Mouse (Mus musculus) fat pad, adult 2 months (tissue): Measurements from ENCODE around the gene 0610040J01Rik.
"Not testable (repeated sequence)": the region's sequence is repeated elsewhere in the genome, so short reads cannot be mapped to it uniquely, and the experiment has no call there.

Experiments used
- DNase-seq: peaks from one replicate; pipeline ENCODE4 v3.0.0-alpha.2; 2011; ENCODE audit warnings: low read depth, low spot score; ENCODE audit errors: extremely low read depth

0610040J01Rik gene

DNA sequence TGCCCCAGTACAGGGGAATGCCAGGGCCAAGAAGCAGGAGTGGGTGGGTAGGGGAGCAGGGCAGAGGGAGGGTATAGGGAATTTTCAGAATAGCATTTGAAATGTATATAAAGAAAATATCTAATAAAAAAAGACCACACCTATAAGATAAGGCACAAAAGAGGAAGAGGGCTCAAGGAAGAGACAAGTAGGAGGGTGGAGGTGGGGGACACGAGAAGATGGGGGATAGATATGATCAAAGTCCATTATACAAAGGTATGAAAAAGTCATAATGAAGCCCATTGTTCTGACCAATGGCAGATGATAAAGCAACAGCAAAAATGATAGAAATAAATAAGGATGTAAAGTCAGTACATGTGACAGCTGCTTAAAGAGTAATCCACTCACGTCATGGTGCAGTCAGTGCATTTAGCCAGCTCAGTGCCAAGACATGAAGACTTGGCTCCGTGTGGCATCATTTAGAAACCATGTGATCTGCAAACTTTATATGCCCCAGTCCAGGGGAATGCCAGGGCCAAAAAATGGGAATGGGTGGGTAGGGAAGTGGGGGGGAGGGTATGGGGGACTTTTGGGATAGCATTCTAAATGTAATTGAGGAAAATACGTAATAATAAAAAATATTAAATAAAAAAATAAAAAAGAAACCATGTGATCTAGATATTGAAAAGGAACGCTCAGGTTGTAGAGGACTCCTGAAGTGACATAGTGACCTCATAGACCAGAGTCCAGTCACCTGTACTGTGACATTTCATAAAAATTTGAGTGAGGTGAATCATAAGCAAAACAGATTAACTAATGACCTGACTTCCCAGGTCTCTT is 85.0 kb downstream of the 0610040J01Rik start:
- not testable (repeated sequence) for DNase-seq

DNA sequence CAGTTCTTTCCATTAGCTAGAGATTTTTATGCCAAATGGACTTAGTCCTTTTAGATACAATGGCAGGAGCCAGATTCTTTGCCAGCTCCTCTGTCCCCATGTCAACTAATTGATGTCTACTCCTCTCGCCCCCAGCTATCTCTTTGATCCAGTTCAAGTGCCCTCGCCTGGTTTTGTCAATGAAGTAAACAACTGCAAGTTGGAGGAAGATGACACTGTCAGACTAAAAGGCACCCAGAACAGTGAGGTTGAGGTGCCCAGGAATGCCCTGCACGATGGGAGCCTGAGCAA is 85.6 kb downstream of the 0610040J01Rik start:
- DNase-seq = no peak

DNA sequence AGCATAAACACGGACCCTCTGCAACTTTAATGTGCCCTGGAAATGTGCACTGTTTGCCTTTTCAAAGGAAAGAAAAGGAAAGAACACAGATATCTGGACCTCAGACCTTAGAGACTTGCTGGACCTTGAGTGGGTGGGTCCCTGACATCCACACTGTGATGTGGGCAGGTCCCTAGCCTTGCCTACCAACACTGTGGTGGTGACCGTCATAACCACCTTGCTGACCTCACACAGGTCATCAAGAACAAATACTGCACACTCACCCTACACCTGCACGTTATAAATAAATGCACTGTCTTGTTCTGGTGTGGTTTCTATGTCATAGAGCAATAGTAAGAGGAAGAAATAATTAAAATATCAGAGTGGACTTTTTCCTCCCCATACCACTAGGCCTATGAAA is 91.2 kb downstream of the 0610040J01Rik start:
- no peak for DNase-seq

DNA sequence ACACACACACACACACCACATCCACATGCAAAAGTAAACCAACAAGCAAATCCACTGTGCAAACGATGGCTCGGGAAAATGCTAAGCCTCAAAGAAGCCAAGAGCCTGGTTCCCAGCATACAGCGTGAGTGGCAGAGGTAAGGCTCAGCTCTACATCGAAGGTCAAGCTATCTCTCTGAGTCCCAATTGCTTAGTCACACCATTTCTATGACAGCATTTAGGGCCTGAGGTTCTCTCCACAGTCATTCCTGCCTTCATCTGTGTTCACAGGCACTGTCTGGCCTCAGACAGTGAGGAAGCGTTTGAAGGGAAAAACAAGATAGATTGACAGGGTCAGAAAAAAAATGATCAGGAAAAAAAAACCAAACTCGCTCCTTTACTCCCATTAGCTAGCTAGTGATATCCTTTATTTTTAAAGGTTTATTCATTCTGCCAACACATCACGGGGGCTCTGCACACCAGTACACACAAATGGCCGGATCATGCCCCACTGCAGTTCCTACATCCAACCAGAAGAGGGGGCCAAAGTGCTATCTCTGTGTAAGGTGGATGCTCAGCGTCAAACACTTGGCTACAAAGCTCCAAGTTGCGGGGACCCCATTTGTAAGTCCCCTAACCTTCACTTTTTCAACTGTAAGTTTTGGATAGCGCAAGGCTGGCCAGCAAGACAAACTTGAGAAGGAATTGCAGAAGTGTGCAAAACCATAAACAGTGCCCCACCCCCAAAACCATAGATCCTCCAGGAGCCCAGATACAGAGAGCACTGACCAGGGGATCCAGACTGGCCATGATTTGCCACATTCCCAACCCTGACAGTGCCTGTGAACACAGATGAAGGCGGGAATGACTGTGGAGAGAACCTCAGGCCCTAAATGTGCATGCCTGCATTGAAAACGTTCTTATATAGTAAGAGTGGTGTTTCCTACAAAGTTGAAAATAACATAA is 94.3 kb downstream of the 0610040J01Rik start:
- DNase-seq = no peak

DNA sequence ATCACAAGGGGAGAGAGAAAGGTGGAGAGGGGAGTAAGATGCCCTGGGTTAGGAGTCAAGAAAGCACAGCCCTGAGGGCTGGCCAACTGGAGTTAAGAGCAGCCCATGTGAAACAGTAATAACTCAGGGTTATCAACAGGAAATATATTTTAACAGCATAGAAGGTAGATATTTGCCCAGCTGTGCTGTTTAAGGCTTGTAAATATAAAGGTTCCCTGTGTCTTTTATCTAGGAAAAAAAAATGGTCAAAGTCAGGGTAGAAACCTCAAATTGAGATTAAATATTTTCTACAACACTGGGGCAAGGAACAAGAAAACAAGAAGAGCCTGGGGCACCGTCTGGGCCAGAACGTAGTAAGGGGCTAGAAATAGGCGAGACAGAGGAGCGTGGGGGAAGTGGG is 95.3 kb downstream of the 0610040J01Rik start:
- no peak for DNase-seq

DNA sequence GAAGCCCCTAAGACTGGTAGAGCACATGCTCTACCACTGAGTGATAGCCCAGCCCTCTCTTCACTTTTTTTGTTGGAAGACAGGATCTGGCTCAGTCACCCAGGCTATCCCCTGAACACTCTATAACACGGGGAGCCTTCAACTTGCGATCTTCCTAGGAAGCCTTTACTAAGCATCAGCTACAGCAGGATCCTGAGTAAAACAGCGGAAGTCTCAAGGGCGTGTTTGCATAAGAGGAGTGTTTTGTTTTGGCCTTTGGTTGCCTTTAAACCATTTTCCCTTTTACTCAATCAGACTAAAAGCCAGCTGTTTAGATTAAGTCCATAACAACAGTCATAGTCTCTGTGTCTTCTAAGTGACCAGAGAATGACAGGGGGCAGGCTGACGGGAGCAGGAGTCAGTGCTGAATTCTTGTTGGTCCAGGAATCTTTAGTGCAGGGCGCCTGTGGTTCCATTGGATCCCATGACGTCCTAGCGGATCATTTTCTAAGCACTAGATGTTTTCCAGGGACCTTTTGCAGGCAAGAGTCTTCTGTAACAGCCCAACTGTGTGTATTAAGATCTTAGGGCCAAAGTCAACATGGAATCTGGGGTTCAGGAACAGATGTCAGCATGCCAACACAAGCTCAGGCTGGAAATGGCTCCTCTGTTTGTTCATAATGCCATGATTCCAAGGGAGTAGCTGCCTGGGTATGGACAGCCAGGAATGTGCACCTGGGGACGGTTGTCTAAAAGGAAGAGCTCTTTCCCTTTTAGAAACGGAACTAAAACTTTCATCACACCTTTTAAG is 98.2 kb downstream of the 0610040J01Rik start:
- DNase-seq = no peak

DNA sequence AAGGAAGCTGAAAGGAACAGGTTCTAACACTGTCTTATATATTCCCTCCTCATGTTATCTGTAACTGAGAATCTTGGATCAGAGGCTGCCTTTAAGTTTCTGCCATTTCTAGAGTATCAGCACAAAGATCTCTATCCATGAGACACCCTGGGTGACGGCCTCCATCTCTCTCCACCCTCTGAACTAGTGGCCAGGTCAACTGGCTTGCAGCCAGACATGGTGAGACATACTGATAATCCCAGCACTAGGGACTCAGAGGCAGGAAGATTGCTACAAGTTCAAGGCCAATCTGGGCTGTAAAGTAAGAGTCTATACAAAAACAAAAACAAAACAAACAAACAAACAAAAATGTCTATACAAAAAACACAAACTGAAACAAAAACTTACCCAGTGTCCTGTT is 102.7 kb downstream of the 0610040J01Rik start:
- DNase-seq = no peak

DNA sequence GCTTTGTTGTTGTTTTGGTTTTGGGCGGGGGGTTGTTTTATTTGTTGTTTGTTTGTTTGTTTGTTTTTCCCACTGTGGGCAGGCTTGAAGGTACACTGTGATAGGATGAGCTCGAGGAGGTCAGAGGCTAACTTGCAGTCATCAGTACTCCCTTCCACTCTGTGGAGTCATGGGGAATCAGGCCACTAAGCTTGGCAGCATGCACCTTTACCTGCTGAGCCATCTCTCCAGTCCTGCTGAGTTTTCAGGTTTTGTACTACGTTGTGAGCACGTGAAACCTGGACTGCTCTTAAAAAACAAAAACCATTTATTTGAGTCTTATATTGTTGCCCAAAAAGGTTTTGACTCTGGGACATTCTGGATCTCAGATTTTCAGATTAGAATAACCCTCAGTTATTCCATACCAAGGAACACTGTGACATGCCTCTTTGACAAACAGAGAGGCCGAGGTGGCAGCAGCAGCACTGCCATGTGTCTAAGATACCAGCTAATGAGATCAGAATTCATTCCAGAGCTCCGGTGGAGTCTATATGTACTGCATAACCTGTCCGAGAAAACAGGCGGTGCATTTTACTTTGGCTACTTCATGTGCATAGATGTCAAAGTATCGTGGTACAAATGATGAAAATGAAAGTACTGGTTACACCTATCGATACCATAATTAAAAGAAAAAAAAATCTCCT is 104.4 kb downstream of the 0610040J01Rik start:
- DNase-seq = no peak

DNA sequence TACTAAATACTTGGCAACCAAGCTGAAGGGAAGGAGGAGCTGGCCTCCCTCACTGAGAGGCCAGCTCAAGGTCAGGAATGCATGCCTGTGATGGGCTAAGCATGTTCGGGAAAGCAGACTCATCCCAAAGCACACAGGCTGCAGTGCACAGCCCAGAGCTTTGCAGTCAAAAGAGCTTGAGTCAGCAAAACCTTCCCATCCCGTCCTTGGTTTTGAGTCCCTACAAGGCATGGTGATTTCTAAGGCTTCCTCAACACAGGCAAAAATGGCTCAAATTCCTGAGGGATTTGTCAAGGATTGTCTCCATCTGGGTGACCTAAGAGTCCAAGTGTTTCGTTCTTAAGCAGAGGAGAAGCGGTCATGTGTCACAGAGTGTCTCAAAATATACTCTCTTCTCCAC is 106.0 kb downstream of the 0610040J01Rik start:
- DNase-seq = no peak

DNA sequence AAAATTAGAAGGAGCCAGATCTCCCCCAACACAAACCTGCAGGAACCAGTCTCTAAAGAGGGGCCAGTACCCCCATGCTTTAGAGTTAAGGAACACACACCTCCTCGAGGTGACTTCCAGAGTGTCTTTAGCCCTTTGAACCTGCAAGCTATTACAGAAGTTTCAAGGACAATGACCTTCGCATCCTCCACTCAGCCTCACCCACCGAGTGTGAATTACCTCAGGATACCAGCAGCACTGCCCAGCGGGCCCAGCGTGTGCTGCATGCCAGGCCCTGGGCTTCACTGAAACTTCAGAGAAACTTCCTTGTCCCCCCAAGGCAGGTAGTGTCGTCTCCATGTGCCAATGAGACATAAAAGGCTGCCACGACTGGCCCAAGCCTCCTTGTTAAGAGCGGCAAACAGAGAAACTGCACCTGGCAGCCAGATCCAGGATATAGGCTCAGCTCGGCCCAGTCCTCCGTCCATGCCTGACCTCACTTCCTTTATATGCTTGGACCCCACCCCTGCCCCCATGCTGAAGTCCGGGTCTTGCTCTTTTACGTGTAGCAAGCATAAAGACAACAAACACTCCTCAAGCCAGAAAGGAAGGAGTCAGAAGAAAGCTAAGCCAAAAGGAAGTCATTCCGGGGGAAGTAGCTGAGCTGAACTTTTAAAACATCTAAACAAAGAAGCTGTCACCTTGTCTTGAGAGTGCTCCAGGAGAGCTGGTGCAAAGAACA is 111.3 kb downstream of the 0610040J01Rik start:
- no peak for DNase-seq

DNA sequence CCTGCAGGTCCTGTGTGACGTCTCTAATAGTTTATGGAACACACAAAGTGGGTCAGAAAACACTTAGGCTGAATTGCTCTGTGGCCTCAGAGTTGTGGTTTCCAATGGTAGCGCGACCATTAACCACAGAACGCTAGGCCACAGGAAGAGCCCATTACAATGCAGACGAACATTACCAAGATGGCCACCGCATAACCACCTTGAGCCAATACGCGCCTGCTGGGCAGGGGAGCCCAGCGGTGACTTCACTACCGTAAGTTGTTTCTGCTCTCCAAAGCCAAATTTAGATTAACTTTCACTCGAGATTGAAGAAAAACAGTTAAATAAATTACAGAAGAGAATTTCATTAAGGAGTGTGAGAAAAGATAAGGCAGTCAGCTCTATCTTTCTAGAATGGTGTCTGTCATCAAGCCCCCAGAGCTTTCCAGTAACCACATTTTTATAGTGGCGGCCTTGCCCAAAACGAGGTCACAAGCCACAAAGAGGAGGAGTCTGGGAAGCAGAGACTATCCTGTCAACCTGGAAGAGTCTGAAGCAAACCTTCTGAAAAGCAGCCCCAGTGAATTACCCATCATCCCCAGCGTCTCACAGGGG is 113.0 kb downstream of the 0610040J01Rik start:
- DNase-seq = no peak

DNA sequence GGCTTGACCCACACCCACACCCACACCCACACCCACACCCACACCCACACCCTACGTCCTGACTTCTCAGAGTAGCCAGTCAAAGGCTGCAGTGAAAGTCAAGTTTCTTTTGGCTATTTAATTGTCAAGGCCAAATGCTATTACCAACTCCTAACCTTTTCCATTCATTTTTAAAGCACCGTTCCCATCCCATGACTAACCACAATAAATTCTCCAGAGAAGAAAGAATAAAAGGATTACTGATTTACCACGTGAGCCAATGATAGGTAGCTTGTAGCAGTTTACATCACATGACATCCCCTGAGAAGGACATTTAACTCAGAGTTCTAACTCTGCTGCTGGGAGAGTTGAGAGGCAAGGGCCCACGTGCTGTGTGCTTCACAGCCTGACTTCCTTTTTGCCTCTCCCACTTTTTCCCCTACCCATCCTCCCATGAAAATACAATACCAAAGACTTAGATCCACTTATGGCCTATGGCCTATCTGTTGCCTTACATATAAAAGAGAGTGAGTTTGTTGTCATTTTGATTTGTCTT is 118.7 kb downstream of the 0610040J01Rik start:
- no peak for DNase-seq

DNA sequence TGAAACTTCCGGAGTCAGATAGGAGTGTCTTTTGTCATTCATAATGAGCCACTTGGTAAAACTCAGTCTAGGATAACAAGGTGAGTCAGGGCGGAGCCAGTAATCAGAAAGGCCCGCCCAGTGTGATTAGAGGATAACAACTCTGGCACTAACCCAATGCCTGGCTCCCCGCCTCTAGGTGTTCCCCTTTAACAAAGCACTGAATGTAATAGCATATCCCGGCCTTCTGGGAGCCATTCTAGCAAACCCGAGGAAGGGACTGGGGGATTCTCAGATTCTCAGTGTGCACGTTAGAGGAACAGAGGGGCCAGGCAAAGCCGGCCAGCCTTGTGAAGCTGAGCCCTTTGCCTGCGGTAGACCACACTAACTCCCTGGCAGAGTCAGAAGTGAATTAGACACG is 120.7 kb downstream of the 0610040J01Rik start:
- DNase-seq = no peak

DNA sequence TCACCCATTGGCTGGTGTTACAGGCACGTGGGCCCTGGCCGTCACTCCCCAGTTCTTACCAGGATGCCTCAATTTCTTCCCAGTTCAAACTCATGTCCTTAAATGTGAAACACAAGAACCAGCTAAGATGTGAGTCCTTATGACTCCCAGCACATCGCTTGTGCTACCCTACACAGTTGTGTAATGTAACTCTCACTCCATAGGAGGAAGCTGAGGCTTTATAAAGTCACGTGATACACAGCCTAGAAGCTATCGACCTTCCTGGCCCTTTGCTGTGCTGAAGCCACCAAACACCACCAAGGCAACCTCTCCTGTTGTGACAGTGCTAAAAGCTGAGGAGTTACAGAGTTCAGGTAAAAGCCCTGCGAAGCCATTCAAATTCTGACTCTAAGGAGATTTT is 123.4 kb downstream of the 0610040J01Rik start:
- no peak for DNase-seq

DNA sequence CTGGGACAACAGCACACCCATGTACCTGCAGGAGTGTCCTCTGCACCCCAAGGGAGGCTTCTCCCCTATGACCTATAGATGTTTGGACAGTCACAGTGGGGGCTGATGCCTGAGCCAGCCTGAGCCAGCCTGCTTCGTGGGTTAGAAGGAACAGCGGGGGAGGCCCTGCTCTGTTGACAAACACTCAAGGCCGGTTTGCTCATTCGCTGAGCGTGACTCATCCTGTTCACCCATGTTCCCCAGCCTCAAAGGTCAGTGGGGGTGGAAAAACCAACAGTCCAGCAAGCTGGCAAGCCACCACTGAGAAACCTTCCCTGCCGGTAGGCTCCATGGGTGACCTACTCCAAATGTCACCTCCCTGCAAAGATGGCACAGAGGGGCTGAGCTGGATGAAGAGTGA is 124.6 kb downstream of the 0610040J01Rik start:
- no peak for DNase-seq

DNA sequence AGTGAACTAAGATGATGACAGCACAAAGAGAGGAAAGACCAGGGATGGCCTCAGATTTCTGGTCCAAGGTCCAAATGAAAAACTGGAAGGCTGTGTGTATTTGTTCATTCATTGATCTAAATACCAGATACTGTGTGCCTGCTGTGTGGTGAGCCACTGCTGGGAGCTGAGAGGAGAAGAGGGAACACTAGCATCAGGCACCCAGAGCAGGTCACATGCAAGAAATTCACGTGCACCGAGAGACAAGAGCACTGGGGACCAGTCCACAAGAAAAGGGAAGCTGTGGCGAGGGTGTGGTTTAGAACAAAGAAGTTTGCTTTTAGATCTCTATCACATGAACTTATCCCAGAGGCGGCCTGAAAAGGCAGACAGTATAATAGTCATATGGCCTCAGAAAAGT is 126.4 kb downstream of the 0610040J01Rik start:
- DNase-seq = no peak

DNA sequence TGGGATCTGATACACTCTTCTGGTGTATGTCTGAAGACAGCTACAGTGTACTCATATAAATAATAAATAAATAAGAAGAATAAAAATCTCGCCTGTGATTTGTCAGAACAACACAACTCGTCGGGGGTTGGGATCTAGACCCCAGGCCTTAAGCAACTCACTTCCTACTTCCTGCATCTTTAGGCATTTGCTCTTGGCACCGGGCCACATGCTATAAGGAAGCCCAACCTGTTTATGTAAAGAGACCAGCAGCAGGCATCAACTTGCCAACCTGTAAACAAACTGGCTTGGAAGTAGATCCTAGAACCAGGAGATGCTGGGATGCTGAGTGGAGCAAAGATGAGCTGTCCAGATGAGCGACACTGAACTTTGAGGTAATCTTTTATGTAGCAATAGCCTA is 129.7 kb downstream of the 0610040J01Rik start:
- no peak for DNase-seq

DNA sequence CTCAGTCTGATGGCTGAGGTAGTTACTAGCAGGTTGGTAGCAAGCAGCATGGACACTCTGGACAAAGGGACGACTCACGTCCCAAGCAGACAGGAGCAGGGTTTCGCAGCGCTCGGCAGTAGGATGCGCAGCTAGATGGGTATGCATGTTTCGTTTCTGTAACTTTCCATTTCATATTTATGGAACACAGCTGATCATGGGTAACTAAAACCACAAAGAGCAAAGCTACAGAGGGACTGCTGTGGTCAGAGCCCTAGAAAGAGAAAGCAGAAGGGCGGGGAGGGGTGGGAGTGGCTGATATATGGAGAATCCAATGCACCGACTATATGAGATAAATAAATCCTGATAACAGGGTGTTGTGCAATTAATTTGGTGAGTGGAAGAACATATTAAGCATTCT is 131.1 kb downstream of the 0610040J01Rik start:
- DNase-seq = no peak

DNA sequence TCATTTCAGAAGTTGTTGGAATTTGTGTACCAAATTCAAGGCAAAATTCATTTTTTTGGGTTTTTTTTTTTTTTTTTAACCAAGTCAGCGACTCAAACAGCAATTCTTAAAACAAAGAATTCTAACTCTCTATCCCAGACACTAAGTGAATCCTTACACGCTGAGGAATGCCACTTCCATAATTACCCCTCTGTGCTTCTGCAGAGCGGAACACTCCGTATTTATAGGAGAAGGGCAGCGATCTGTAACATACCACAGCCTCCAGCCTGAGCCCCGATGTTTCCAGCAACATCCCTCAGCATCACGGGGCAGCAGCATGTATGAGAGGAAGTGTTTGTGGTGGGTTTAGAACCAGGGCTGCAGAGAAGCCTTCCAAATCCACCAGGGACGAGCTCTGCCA is 135.4 kb downstream of the 0610040J01Rik start:
- no peak for DNase-seq

DNA sequence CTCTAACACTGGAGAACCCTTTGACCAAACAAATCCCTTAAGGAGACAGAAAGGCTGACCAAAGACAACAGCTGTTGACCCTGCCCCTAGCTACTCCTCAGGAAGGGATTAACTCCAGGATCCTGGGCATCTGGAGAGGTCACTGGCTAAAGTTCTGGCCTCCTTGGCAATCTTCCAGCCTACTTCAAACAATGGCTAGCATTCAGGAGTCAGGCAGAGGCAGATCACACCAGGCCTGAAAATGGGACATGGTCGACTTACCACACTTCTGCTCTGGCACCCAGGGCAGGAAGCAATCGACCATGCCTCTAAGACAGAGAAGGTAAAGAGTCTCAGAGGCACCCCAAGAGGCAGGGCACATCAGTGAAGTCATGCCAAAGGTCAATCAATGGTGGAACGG is 137.0 kb downstream of the 0610040J01Rik start:
- DNase-seq = no peak
